Mouse (Mus musculus) CD8-positive naive resting alpha-beta T cell, adult 2 months (primary cell): ENCODE measurements at regions not wholly inside any gene's neighbourhood (a gene's known extent, or its start where the extent isn't known, plus 50 kb on each side); places are given as distances from the start of the nearest gene placed in this dataset.
"Not testable (repeated sequence)": the region's sequence is repeated elsewhere in the genome, so short reads cannot be mapped to it uniquely, and the experiment has no call there.

Experiments
- DNase-seq, 2 experiments: peaks; one replicate each; pipeline ENCODE4 v3.0.0; 2022; ENCODE audit warnings: low read depth in 2 of 2, low spot score in 2 of 2

- DNase-seq, result peak in 1 of 2 experiments; percentile 12
Measured at GRCm38 (mm10) chr9:33007456-33008063, 371.5 kb downstream of the Ets1 start.

DNA sequence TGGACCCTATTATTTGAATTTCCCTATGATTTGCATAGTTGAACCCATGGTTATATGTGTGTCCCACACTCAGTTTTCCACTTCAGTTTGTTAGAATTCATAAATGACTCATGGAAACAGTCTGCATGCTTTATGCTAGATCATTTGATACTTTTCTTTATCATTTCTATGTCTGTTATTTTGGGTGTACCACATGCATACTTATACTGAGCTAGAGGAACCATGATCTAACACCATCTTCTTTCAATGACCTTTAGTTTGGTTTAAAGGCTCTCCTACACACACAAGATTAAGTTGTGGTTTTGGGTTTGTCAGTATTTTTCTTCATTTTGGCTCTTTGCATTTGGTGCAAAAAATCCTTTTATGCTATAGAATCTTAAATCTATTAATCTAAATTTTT is 375.2 kb downstream of the Ets1 start:
- DNase-seq, result no peak

DNA sequence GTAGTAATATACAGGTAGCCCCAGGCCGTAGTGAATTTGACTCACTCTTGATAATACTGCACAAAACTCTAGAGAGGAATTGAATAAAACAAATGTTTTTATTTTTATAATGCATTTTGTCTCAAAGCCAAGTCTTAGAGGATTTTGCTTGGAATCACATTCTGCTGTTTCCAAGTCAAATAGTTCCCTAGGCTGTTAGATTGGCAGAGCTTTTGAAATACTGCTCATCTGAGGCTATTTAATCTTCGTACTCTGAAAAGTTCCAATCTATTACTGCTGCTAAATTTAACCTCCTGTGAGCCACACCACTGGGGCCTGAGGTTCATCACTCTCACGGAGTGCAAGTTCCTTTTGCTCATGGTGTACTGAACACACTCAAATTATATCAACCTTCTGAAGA is 399.4 kb downstream of the Ets1 start:
- no peak for DNase-seq

GRCm38 (mm10) chr9:33039221-33039790 is 403.3 kb downstream of the Ets1 start:
- DNase-seq, result no peak

- DNase-seq, result no peak
Measured at GRCm38 (mm10) chr9:33050789-33051188, 414.8 kb downstream of the Ets1 start.

DNA sequence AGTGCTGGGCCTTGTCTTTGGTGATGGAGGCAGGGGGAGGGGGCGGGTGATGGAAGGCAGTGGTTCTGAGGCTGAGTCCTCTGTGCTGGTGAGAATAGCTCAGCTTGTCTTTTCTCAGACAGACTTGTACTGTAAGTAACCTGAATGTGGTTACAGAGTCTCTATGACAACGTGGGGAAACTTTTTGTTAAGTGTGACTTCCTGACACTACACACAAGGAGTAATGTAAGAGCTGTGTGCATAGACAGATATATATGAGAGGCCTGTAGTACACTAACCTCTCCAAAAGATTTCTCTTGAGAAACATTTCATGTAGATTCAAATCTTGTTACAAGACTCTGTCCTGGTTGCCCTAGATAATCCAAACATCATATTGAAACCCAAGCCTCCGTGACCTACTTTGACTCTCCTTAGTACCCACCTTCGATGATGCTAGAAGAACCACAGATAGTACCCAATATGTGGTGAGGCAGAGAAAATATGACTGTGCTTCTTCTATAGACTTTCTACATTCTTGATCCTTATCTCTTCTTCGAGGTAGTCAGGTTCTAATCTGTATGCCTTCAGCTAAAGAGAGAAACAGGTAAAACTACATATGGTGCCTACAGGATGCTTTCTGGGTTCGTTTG is 424.7 kb downstream of the Ets1 start:
- DNase-seq, result peak; percentile 11 to 34

DNA sequence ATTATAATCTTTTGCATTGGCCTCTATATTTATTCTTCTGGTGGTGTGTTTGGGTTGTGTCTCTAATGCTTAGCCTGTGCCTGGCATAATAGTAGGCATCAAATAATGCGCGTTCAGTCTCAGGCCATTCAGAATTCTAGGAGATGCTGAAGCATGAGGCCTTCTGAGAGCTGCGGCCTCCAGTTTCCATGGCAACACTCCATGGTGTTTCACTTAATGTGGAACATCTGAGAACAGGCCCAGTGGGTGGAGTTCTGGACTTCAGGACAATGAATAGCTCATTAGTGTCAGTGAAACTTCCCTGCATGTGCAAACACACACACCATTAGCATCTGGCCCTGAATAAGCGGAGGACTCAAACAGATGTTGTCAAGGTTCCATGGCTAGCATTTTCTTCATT is 426.5 kb downstream of the Ets1 start:
- no peak for DNase-seq

- no peak for DNase-seq
Measured at GRCm38 (mm10) chr9:33065331-33065730, 429.3 kb downstream of the Ets1 start.

DNA sequence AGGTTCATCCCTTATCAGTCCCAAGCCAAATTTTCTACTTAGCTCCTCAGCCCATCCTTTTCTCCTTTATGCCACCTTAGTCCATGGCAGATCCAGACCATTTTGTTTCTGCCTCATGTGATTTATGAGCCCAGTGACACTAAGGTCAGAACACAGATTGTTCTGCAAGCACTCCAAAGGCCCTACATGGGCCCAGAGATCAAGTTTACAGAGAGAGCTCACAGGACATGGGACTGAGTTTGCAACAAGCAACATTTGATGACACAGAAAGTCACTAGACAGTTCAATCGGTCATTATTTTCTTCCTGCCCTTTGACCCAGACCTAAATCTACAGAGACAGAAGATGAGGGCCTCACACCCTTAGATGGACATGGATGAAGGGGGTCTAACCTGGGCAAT is 431.5 kb downstream of the Ets1 start:
- no peak for DNase-seq

- no peak for DNase-seq
Measured at GRCm38 (mm10) chr9:33070116-33070515, 434.1 kb downstream of the Ets1 start.

DNA sequence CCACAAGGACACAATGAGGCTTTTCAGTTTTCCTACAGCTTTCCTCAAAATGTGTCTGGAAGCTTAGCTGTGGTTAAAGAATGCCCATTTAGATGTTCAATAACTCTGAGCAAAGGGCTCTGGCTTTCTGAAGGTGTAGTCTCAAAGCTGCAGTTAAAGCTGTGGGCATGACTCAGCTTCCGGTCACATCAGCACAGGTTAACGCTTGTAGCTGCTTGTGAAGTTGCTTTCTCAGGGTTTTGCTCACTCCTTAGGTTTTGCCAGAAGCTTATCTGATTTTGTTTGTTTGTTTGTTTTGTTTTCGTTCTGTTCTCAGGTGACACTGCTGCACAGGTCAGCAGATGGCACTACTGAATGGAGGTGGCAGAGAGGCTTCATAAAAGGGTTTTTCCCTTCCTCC is 444.2 kb downstream of the Ets1 start:
- DNase-seq, result no peak

DNA sequence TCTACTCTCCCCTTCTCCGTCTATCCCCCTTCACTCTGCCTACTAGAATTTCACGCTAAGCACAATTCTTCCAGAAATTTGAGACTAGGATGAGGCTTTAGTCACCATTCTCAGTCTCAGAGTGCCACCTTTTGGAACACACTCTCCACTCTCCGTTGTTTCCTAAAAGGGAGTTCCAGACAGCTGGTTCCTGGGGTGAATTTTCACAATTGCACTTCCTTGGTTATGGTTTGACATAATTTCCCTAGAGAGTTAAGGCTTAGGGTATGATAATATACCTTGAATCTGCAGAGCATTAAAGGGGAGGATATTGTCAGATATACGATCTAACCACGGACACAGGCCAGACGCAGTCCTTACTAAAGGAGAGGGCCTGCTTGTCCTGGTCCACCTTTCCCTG is 444.8 kb downstream of the Ets1 start:
- no peak for DNase-seq

DNA sequence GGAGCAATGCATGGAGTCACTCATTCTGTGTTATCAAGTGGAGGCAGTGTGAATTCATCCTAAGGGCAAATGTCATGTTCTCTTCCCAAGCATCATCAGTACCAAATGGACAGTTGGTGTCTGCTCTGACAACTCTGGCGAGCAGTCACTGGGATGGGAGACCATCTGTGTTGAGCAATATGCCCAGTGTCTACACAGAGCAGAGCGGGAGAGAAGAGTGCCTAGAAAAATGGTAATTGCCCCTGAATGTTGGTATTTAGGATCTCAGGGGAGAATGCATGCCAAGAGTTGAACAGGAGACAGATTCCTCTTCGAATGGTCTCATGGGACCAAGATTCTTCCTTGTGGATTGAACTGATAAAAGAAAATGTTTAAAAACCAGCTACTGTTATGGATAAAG is 454.0 kb downstream of the Ets1 start:
- no peak for DNase-seq

- no peak for DNase-seq
Measured at GRCm38 (mm10) chr9:33091664-33092063, 455.6 kb downstream of the Ets1 start.

- DNase-seq, result peak; percentile 71 to 84
Measured at GRCm38 (mm10) chr9:33095654-33096053, 459.6 kb downstream of the Ets1 start.

DNA sequence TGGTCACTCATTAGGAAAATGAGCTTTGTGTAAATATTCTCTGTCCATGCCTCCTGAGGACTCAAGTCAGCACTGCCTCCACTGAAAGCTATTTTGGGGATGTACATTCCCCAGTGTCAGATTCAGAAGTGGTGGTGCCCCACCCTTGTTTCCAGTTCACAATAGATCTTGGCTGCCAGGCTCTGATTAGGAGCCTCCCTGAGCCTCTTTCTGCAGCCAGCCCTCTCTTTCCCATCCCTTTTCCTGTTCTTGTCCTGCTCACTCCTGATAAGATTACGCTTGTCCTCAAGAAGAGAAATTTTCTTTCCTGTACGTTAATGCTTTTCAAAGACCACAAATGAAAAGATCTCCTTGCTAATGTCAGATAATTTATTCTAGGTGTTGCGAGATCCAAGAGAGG is 465.2 kb downstream of the Ets1 start:
- no peak for DNase-seq

DNA sequence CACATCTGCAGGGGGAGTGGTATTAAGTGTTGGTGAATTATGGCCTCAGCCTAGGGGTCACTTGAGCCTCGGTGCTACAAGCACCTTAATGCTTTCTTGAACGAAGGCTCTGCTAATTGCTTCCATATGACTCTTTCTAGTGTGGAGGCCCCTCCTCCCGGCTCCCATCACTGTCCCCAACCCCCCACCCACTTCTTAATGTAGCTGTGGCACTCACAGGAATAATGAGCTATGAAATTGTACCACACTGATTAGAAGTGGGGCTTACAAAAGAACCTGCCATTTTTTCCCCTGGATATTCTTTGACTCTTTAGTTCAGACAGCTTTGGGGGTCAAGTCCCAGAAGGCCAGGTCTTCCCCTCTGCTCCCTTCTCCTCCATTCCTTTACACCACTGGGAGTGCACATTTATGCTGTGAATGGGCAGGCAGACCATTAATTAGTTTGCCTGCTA is 468.6 kb downstream of the Ets1 start:
- DNase-seq, result no peak

DNA sequence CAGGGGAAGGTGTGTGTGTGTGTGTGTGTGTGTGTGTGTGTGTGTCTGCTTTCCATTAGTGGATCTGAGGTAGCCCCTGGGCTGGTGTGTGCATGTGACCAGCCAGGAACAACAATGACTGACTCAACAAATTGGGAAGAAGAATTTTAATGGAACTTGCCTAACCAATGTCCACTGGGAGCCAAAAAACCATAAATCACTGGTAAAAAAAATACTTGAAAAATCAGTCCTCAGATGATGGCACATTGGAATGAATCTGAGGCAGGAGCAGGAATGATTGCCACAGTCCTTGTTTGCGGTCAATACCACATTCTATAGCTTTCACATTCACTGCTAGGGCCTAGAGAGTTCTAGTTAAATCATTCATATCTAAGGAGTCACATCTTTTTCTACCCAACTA is 487.8 kb downstream of the Ets1 start:
- no peak for DNase-seq

GRCm38 (mm10) chr9:33152186-33152585 is 516.2 kb downstream of the Ets1 start:
- no peak for DNase-seq

DNA sequence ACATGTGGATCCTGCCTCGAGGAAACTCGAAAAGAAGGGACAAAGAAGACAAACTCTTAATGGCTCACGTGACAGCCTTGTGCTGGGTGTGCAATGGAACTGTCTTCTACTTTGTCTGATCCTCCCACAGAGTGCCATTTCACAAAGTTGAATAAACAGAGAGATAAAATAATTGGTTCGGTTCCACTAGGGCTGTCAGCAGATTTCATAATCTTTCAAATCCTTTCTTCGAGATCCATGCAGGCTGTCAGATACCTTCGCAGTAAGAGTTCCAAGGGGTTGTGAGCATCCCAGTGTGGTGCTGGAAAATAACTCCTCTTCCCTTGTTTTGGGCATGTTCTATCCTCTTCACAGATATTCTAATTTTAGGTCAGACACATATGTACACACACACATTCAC is 532.1 kb downstream of the Ets1 start:
- DNase-seq, result no peak

GRCm38 (mm10) chr9:33169093-33169492 is 533.1 kb downstream of the Ets1 start:
- not testable (repeated sequence) for DNase-seq

- no peak for DNase-seq
Measured at GRCm38 (mm10) chr9:33180066-33180465, 544.0 kb downstream of the Ets1 start.

- no peak for DNase-seq
Measured at GRCm38 (mm10) chr9:33187187-33187586, 551.2 kb downstream of the Ets1 start.
